In genomic region chr3:108781238-108781883, GRCm38 (mm10) we compare ENCODE assay signal across 9 mouse cellular contexts. TPM values are rescaled to one million over a fixed set of nuclear protein-coding genes. Genes with fewer than 3 reads are reported as not detected.
A peak's percentile ranks its signal among the peaks of the same experiment; 100 is the strongest.
DNase-seq lines count a peak whose midpoint lies in the region; ATAC-seq and TF ChIP-seq lines count a peak whose summit lies in the region.
"Had no signal": no experiment of that assay in that cellular context is flagged by ENCODE, and none has a peak within 500 bp of the region (broad histone marks: within the 10 kb centered on the region; RNA-seq: fewer than 3 reads in every experiment).

No protein-coding gene starts in this region.

- no peak for TF ChIP-seq CTCF in embryonic fibroblast, embryonic 13.5 days (IDR thresholded peaks at IDR 0.05; ENCODE audit: borderline replicate concordance, insufficient read depth, low read length)
- TF ChIP-seq CTCF in layer of hippocampus, adult 2 months (conservative IDR thresholded peaks at IDR 0.05): no peak

- peak overlapping the region; percentile 98 for H3K27ac ChIP-seq in embryonic fibroblast, embryonic 13.5 days (ENCODE audit: insufficient read depth, low read length)
- H3K27ac ChIP-seq in layer of hippocampus, adult 2 months: peak overlapping the region; percentile 91

- no peak for DNase-seq in frontal cortex, postnatal 14 days (ENCODE audit: low spot score in 2 of 2)
- DNase-seq in CD4-positive helper T cell, adult 2 months (ENCODE audit: low read depth, low spot score): peak; percentile 45
- peak; percentile 66 to 90 for DNase-seq in layer of hippocampus, adult 2 months (ENCODE audit: low spot score in 2 of 2)
- peak; percentile 67 for DNase-seq in lung, postnatal 25 days (ENCODE audit: low spot score)
- DNase-seq in cerebellum, postnatal 14 days: no peak

- ATAC-seq in frontal cortex, adult (ENCODE audit: low TSS enrichment): peak; percentile 96
- ATAC-seq in megakaryocyte-erythroid progenitor cell, adult 5-6 weeks (replicated peaks; ENCODE audit: low FRiP score, low TSS enrichment, poor library complexity, severe bottlenecking): no peak

- no peak overlapping the region for H3K4me3 ChIP-seq in embryonic fibroblast, embryonic 13.5 days (ENCODE audit: insufficient read depth, low read length)
- H3K4me3 ChIP-seq in layer of hippocampus, adult 2 months: no peak overlapping the region

- peaks cover 12% of the 10 kb centered on the region for H3K4me1 ChIP-seq in embryonic fibroblast, embryonic 13.5 days (ENCODE audit: control insufficient read depth, insufficient read depth, low read length)

- TF ChIP-seq POLR2A in embryonic fibroblast, embryonic 13.5 days (IDR thresholded peaks at IDR 0.05; ENCODE audit: low read depth, low read length): peak; percentile 73

RNA-seq across cellular contexts. Expression of gene Aknad1, which starts 41.9 kb away (rescaled TPM):
- 0.18 and 0.79 TPM in 2 replicates for polyA plus RNA-seq in embryonic fibroblast, embryonic 13.5 days (2011; ENCODE audit: insufficient read length, low read depth, missing spikeins)
- total RNA-seq in layer of hippocampus, adult 2 months (2021): under 1 TPM in 1 of 2 experiments, not detected in 1; 0.10 TPM
- 1.3 and 2.0 TPM in 2 replicates for total RNA-seq in megakaryocyte-erythroid progenitor cell, adult 5-6 weeks (2014; fragmentation: Nextera tagmentation)
- 1.0 TPM in 1 of 2 replicates, not detected in the other for total RNA-seq in megakaryocyte-erythroid progenitor cell, adult 5-6 weeks (2017)
- polyA plus RNA-seq: neural tube, embryonic 14.5 days had no signal

RNA-seq across cellular contexts. Expression of gene Stxbp3, which starts 59.0 kb away (rescaled TPM):
- polyA plus RNA-seq in embryonic fibroblast, embryonic 13.5 days (2011; ENCODE audit: insufficient read length, low read depth, missing spikeins): 43.0 and 53.9 TPM in 2 replicates
- total RNA-seq in layer of hippocampus, adult 2 months (2021): 10 to 100 TPM; 25.1 to 27.8 TPM
- 46.7 and 47.5 TPM in 2 replicates for total RNA-seq in megakaryocyte-erythroid progenitor cell, adult 5-6 weeks (2014; fragmentation: Nextera tagmentation)
- 56.6 and 61.3 TPM in 2 replicates for total RNA-seq in megakaryocyte-erythroid progenitor cell, adult 5-6 weeks (2017)

RNA-seq across cellular contexts. Expression of gene Gpsm2, which starts 59.3 kb away (rescaled TPM):
- polyA plus RNA-seq in embryonic fibroblast, embryonic 13.5 days (2011; ENCODE audit: insufficient read length, low read depth, missing spikeins): 26.8 and 56.0 TPM in 2 replicates
- total RNA-seq in layer of hippocampus, adult 2 months (2021): 10 to 100 TPM; 13.3 to 14.1 TPM
- 35.5 and 68.2 TPM in 2 replicates for total RNA-seq in megakaryocyte-erythroid progenitor cell, adult 5-6 weeks (2014; fragmentation: Nextera tagmentation)
- total RNA-seq in megakaryocyte-erythroid progenitor cell, adult 5-6 weeks (2017): 31.2 and 56.2 TPM in 2 replicates

Comparison
In these comparisons a context has a peak if more than half of its experiments do, and no peak if none do; other contexts are left out.
1. DNase-seq: peak in CD4-positive helper T cell, adult 2 months (single experiment), layer of hippocampus, adult 2 months (2 of 2) and lung, postnatal 25 days (single experiment); none in frontal cortex, postnatal 14 days (0 of 2) and cerebellum, postnatal 14 days (0 of 2).